Mouse (Mus musculus) megakaryocyte, embryonic 14.5 days (primary cell): ENCODE measurements around the gene Gm17581.

ENCODE experiments used
- FLI1 ChIP-seq: IDR thresholded peaks from 2 replicates; pipeline ENCODE4 v1.6.1; 2012; ENCODE audit warnings: low read length, inconsistent platforms, mixed read lengths
- GATA1 ChIP-seq: IDR thresholded peaks from 3 replicates; pipeline ENCODE4 v1.6.1; 2012; ENCODE audit warnings: mixed read lengths, low read length, inconsistent platforms, borderline replicate concordance

DNA sequence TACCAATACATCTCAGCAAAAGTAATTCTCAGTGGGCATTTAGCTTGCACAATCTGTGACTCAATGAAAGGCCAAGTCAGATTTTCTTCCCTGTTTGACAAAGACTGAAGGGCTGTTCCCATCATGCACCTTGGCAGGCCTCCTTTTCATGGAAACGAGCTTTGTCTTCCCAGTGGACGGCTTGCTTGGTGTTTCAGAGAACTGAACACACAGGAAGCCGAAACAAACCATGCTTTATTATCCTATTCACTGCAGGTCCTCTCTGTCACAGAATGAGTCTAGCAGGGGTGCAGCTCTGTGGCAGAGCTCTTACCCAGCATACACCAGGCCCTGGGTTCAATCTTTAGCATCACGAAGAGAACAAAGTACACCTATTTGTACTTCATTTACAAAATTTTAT lies 32.0 kb downstream of the Gm17581 start:
- TF ChIP-seq GATA1 = no peak
- TF ChIP-seq FLI1 = no peak
